Mouse (Mus musculus): ENCODE data around the gene Ptprm.

Gene Ptprm

GRCm38 (mm10) chr17:66708748-66709147 lies 645.5 kb downstream of the Ptprm start:
- DNase-seq = no peak

GRCm38 (mm10) chr17:66707684-66708083 lies 646.6 kb downstream of the Ptprm start:
- DNase-seq = no peak

GRCm38 (mm10) chr17:66701358-66702184 lies 652.7 kb downstream of the Ptprm start:
- no peak for DNase-seq

GRCm38 (mm10) chr17:66699896-66700295 lies 654.4 kb downstream of the Ptprm start:
- DNase-seq = no peak

- no peak for DNase-seq
Measured at GRCm38 (mm10) chr17:66697650-66698049, 656.6 kb downstream of the Ptprm start.

- no peak for DNase-seq
Measured at GRCm38 (mm10) chr17:66696531-66697172, 657.6 kb downstream of the Ptprm start.

- DNase-seq = no peak
Measured at GRCm38 (mm10) chr17:66694326-66694725, 659.9 kb downstream of the Ptprm start.

- no peak for DNase-seq
Measured at GRCm38 (mm10) chr17:66693676-66694304, 660.5 kb downstream of the Ptprm start.

- no peak for DNase-seq
Measured at GRCm38 (mm10) chr17:66692941-66693675, 661.1 kb downstream of the Ptprm start.

GRCm38 (mm10) chr17:66688179-66688578 lies 666.1 kb downstream of the Ptprm start:
- no peak for DNase-seq

- DNase-seq = no peak
Measured at GRCm38 (mm10) chr17:66687543-66687942, 666.7 kb downstream of the Ptprm start.

- peak; percentile 23 to 34 for DNase-seq
Measured at GRCm38 (mm10) chr17:66686701-66687489, 667.4 kb downstream of the Ptprm start.

- no peak for DNase-seq
Measured at GRCm38 (mm10) chr17:66683411-66683810, 670.8 kb downstream of the Ptprm start.

- peak; percentile 54 to 62 for DNase-seq
Measured at GRCm38 (mm10) chr17:66680662-66681061, 673.6 kb downstream of the Ptprm start.

- no peak for DNase-seq
Measured at GRCm38 (mm10) chr17:66674667-66675066, 679.6 kb downstream of the Ptprm start.

GRCm38 (mm10) chr17:66671715-66672230 lies 682.5 kb downstream of the Ptprm start:
- DNase-seq = no peak

- no peak for DNase-seq
Measured at GRCm38 (mm10) chr17:66671287-66671686, 683.0 kb downstream of the Ptprm start.

GRCm38 (mm10) chr17:66665791-66666190 lies 688.5 kb downstream of the Ptprm start:
- no peak for DNase-seq

- no peak for DNase-seq
Measured at GRCm38 (mm10) chr17:66665201-66665756, 689.0 kb downstream of the Ptprm start.

- DNase-seq = no peak
Measured at GRCm38 (mm10) chr17:66664796-66665195, 689.5 kb downstream of the Ptprm start.

- DNase-seq = no peak
Measured at GRCm38 (mm10) chr17:66659242-66659641, 695.0 kb downstream of the Ptprm start.
